Mouse (Mus musculus) cerebellum, adult 2 months (tissue): ENCODE results near the gene Psmc3ip.

Experiments
- CTCF ChIP-seq: fragments of 200-500 bp; IDR thresholded peaks from 2 replicates; pipeline ENCODE4 v1.5.1; 2011; ENCODE audit warnings: low read depth, mild to moderate bottlenecking, control low read depth, low read length, moderate library complexity, borderline replicate concordance; ENCODE audit not compliant: insufficient read depth
- POLR2A ChIP-seq: fragments of 200-500 bp; IDR thresholded peaks from 2 replicates; pipeline ENCODE4 v1.6.1; 2011; ENCODE audit warnings: low read length, control low read depth, borderline replicate concordance; ENCODE audit not compliant: insufficient read depth

GRCm38 (mm10) chr11:101057860-101058259 lies 37.4 kb downstream of the Psmc3ip start:
- peak; percentile 83 for TF ChIP-seq CTCF
- TF ChIP-seq POLR2A, result no peak
